Mouse (Mus musculus) frontal cortex, adult 2 months (tissue): Measurements from ENCODE around the gene Arhgef39. TPM values are rescaled to one million over a fixed set of nuclear protein-coding genes. Genes with fewer than 3 reads are reported as not detected.

Experiments used
- DNase-seq, 2 experiments: peaks; one replicate each; pipeline ENCODE4 v3.0.0; 2022; ENCODE audit warnings: low spot score in 1 of 2; ENCODE audit errors: extremely low spot score in 1 of 2
- polyA plus RNA-seq: library from polyadenylated mRNA; depleted of rRNA; stranded (reverse); fragments of >200 nt; gene quantifications from 2 replicates; pipeline ENCODE4 v1.2.3, GENCODE M21; 2012

Gene Arhgef39
- polyA plus RNA-seq, 1 experiment = 1.6 TPM

DNA sequence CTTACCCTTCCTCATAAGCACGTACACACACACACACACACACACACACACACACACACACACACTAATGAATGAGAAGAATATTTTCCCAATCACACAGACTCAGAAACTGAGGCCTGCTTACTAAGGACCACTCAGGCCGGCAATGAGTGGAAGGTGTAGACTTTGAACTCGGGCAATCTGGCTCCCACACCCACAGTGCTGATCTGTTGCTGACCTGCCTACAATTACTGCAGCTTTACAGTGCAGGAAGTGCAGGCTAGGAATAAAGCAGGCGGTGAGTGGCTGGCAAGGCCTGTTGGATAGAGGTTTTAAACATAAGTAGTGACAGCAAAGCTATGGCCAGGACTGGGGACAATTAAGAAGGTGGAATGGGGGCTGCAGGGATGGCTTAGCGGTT lies 18.5 kb downstream of the Arhgef39 start:
- DNase-seq = no peak

DNA sequence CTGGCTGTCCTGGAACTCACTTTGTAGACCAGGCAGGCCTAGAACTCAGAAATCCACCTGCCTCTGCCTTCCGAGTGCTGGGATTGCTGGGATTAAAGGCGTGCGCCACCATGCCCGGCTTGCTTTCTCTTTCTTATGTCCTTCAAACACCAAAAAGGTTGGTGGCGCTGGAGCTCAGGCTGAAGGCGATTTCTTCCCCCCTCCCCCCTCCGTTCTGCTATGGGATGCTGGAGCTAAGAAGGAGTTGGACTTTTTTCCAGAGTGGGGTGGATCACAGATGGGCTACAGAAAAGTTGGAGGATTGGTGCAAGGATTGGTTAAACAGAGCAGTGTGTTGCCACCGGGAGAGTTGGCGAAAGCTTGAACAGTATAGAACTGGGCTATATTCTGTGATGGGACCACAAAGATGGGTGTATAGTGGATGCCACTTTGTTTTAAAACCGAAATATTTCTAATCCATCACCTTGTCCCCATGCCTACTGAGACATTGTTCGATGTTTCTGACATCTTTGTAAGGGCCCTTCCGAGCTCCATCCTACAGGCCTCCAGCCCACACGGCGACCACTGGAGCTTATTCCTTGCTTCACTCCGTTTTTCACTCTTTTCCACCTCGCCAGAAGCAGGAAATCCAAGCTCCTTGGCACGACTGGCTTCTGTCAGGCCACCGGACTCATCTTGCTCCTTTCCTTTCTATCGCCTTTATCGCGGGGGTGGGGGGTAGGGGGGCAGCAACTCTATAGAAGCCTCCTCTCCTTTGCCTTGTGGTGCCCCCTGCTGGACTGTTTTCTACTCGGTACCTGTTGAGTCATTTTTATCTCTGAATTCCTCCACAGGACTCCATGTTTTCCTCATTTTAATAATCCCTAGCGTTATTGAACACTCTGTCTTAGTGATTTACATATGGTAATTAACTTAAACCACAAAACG lies 20.3 kb downstream of the Arhgef39 start:
- peak in 1 of 2 experiments; percentile 62 for DNase-seq

DNA sequence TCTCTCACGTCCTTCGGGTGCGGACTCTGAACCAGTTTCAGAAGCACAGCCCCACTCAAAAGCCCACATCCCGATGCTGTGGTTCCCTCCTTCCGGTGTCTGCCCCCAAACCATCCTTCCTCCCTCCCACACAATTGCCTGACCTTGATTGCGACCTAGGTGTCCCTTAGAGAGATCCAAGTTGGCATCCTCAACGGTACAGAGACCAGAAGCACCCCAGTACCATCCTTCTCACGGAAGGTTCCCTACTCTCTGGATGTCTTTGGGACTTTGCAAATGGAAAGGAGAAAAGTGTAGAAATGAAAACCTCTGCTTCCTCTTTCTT lies 21.0 kb downstream of the Arhgef39 start:
- no peak for DNase-seq

DNA sequence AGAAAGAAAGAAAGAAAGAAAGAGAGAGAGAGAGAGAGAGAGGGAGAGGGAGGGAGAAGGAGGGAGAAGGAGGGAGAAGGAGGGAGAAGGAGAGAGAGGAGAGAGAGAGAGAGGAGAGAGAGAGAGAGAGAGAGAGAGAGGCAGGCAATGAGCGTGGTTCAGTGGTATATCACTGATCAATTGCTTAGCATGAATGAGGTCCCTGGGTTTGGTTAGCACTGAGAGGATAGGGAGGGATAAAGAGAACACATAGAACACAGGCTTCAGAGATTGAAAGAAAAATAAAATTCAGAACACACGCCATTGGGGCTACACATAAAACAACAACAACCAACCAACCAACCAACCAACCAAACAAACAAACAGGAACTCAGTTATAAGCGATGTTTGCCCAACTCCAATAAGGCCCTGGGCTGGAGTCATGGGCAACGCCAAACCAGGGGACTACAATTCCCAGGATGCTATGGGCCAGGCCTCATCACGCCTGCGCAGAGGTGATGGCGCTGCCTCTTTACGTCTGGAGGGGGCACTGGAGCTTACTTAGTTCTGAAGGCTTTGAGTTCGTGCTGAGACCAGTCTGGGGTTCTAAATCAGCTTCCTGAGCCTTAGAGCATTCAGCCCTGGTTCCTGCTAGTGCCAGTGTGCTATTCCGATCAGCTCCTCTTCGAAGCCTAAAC lies 21.5 kb downstream of the Arhgef39 start:
- DNase-seq = peak; percentile 82 to 88

DNA sequence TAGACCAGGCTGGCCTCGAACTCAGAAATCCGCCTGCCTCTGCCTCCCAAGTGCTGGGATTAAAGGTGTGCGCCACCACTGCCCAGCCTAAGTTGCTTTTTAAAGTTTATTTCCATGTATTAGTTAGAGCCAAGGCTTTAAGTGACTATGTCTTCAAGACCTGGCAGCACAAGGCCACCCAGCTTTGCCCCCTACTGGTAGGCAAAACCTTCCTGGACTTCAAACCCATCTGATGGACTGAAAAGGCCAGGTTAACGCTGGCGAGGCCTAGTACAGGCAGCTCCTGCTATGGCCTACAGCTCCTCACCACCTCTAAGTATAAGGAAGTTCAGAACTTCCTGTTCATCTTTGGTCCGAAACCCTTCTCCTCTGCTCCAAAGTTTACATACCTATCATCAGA lies 22.9 kb downstream of the Arhgef39 start:
- DNase-seq = no peak

DNA sequence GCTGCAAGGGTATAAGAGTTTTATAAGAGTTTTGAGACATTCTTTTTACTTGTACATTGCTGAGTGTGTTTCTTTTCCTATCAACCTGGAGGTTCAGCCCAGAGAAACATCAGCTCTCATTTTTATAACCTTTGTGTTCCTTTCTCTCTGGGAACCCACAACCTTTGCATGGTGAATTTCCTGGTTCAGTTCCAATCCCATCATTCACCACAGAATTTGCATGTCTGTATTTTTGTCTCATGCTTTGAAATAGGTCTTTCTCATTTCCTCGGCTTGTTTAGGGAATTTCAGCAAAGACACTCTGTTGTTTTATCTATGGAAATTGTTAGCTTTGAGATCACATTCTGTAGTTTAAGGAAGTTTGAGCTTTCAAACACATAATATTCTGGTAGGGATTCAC lies 25.9 kb downstream of the Arhgef39 start:
- DNase-seq = no peak

DNA sequence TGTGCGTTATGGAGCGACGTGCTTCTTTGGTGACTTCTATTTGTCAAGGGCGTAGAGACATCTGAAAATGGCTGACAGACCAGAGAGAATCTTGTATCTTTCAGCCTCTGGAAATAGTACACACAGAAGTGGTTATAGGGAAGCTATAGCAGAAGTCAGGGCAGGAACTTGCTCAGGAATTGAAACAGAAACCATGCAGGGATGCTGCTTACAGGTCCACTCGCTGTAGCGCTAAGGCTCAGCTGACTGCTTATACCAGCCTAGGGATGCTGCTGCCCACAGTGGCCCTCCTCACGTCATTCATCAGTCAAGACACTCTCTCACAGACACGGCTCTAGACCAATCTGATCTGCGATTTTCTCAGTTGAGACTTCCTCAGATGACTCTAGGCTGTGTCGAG lies 29.2 kb downstream of the Arhgef39 start:
- DNase-seq = no peak

DNA sequence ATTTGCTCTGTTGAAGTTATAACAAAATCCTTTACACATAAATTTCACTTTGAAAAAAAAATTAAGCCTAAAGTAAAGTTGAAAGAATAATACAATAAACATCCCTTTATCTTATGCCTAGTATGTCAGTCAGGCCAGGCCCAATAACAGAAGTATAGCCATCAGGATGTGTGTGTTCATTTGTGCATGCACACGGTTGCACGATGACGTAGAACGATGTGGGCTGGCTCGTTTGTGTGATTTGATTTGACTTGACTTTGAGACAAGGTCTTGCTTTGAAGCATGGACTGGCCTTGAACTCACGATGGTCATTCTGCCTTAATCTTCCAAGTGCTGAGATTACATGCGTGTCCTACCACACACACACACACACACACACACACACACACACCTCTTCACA lies 32.6 kb downstream of the Arhgef39 start:
- no peak for DNase-seq

DNA sequence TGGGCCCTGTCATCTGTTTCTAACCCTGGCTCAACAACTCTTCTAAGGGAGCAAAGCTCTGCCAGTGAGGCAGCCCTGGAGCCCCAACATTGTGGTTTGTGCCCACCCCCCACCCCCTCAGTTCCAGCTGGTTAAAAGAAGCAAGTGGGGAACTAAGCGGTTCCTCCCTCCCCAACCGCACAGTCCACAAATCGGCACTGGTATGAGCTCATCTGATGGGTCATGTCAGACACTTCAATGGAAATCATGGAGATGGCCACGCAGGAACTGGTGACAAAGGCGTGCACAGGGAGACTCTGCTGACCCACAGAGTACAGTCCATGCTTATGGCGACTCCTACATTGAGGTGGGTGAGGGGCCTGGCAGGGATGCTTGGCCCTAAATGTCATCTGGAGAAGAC lies 33.6 kb downstream of the Arhgef39 start:
- DNase-seq = no peak

DNA sequence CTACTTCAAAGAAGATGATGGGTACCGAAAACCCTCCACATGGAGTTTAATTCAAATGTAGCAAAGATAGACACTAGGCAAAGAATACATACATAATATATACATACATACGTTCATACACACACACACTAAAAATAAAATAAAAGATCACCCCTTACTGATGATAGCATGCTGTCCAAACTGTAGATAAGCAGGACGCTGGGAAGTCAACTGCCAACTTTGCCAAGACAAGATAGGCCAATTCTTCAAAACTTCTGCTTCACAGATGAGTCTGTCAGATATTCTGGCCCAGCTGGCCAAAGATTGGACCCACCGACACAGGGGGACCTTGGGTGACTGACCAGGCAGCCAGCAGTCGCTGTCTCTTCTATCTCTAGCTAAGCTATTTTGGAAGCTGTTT lies 36.4 kb downstream of the Arhgef39 start:
- no peak for DNase-seq

DNA sequence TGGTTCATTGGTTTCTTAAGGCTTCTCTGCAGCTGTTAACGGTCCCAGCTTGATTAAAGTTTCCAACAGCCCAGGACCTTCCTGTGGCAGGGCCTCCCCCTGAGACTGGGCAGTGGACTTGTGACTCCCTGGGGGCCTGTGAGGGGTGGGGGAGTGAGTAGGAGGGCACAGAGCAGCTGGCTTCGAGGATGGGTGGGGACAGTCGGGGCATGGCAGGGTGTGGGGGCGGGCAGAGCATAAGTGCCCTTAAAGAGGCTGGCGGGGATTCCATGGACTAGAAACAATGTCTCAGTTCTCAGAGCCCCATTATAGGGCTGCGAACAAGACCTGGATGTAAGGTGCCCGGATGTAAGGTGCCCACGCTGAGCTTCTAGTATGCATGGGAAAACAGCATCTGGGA lies 42.4 kb downstream of the Arhgef39 start:
- DNase-seq = no peak

DNA sequence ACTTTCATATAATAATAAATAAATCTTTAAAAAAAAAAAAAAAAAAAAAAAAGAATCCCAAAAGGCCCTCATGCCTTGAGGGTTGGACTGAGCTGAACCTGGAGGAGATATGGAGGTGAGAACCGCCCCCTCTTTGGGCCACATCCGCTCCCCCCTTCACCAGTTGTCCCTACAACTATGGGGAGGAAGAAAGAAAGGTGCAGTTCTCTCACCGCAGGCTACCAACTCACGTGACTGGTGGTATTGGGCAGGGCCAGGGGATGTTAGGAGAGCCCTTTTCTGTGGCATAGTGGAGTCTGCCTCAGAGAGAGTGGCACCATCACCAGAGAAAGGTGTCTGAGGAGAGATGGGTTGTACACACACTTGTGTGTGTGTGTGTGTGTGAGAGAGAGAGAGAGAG lies 43.0 kb downstream of the Arhgef39 start:
- no peak for DNase-seq

DNA sequence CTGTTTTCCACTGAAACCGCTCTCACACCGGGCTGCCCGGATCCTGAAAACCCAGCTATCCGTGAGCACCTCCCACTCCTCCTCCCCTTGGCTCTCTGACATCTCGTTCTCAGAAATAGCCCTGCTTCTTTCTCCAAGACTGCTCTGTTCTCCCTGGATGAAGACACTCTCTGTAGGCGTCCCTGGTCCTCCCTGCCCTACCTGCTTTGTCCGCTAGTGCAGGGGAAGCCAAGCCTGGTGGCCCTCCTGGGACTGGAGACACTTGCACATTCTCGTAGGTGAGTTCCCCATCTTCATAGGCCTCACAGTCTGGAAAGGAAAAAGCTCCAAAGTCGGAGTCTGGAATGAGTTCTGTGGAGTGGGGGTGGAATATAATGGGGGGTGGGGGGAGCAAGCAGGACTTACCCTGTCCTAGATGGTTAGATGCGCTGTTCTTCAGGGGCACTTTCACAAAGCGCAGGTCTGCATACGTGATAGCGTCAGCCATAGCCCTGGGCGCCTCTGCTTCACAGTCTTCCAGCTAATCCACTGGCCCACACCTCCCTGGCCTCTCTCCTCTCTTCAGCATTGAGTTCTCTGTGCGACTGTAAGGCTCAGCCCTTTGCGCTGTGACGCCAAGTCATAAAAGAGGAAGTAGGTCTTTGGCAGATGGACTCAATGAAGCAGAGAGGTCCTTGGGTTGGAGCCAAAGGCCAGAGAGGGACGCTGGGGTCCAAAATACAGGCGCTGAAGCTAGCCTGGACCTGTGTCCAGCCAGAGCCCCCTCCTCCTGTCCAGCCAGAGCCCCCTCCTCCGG lies 45.3 kb downstream of the Arhgef39 start, which contains the start of gene Cd72:
Cd72 (minus strand) TSS at position 588 of the 796 bp plus-strand sequence.
- no peak for DNase-seq

DNA sequence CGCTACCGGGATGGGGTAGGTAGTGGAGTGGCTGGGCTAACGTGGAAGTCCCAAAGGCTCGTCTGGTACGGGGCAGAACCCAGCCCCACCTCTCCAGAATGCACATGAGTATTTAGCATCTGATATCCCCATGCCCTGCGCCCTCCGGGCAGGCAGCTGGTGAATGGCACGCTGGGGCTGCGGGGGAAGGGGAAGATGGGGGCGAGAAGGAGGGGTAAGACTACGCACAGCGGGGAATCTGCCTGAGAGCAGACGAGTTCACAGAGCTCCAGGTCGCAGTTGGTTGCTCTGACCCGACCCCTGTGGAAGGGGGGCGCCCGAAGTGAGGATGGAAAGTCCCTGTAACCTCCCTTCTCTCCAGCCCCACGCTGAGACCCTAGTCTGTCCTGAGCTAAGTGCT lies 46.1 kb downstream of the Arhgef39 start:
- no peak for DNase-seq

DNA sequence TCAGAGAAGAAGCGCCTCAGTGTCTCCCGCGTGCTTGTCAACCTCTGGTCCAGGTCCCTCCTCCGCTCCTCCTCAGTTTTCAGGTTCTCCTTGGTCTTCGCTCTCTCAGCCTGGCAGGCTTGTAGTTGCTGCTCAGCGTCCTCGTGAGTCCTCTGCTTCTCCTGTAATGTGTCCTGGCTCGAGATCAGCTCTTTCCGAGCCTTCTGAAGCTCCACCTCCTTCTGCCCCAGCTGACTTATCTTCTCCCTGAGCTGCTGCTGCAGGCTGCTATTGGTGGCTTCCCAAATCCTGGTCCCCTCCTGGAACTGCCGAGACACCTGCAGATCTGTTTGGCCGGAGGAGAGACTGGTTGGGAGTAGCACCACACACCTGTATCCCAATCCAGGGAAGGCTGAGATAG lies 47.2 kb downstream of the Arhgef39 start:
- DNase-seq = no peak

DNA sequence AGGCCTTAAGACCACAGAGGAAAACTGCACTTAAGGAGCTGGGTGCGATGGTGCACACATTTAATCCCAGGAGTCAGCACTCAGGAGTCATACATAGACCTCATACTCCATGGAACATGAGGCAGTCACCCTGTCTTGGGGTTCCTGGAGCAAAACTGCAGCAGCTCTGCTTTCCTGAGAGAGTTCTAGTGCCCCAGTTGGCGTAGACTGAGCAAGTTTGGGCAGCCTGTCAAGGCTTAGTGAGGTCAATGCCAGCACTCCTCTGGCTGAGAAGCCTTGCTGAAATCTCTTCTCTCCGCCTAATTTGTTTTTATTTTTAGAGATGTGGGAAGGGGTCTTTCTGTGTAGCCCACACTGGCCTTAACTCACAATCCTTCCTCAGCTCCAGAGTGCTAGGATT lies 50.9 kb downstream of the Arhgef39 start:
- DNase-seq = no peak

DNA sequence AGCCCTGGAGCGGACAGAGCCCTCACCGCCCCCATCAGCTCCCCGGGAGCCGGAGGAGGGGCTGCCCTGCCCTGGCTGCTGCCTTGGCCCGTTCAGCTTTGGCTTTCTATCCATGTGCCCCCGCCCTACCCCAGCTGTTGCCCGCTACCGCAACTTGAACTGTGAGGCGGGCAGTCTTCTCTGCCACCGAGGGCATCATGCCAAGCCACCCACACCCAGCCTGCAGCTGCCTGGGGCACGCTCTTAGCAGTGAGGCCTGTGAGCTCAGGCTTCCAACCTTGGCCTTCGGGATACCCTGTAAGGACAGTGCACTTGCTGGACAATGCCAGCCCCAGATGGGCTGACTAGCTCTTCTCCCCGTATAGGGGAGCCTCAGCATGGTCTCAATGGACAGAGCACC lies 52.2 kb downstream of the Arhgef39 start:
- no peak for DNase-seq
